Mouse (Mus musculus) embryonic facial prominence, embryonic 11.5 days (tissue): Measurements from ENCODE around the gene Hnrnpu. TPM values are rescaled to one million over a fixed set of nuclear protein-coding genes. Genes with fewer than 3 reads are reported as not detected.

Experiments
- ATAC-seq: fragments of 200-750 bp; cut with Nextera tagmentation; replicated peaks from 2 replicates; pipeline ENCODE4 v1.8.0; 2017; ENCODE audit warnings: low read depth; ENCODE audit not compliant: insufficient number of reproducible peaks, low FRiP score, low TSS enrichment
- DNase-seq: peaks from one replicate; pipeline ENCODE4 v3.0.0-alpha.2; 2015; ENCODE audit warnings: low spot score
- H3K27ac ChIP-seq: fragments of 300-500 bp; sonication (generic); replicated peaks from 2 replicates; pipeline ENCODE4 v1.5.1; 2014; ENCODE audit warnings: mild to moderate bottlenecking, low read depth, low read length, control low read depth
- H3K27me3 ChIP-seq: fragments of 300-500 bp; sonication (generic); 2 replicates; pipeline ENCODE4 v1.6.1; 2014; ENCODE audit warnings: mild to moderate bottlenecking, low read length, moderate library complexity, mixed read lengths; ENCODE audit not compliant: control insufficient read depth, insufficient read depth
- H3K36me3 ChIP-seq: fragments of 300-500 bp; sonication (generic); replicated peaks from 2 replicates; pipeline ENCODE4 v1.6.1; 2014; ENCODE audit warnings: low read depth, mild to moderate bottlenecking, low read length, moderate library complexity, mixed read lengths; ENCODE audit not compliant: control insufficient read depth, insufficient read depth
- H3K4me1 ChIP-seq: fragments of 300-500 bp; sonication (generic); 2 replicates; pipeline ENCODE4 v1.6.1; 2014; ENCODE audit warnings: low read length, mixed read lengths; ENCODE audit not compliant: control insufficient read depth, insufficient read depth
- H3K4me2 ChIP-seq: fragments of 300-500 bp; sonication (generic); 2 replicates; pipeline ENCODE4 v1.6.1; 2014; ENCODE audit warnings: low read depth, mild to moderate bottlenecking, control low read depth, low read length, moderate library complexity
- H3K4me3 ChIP-seq: fragments of 300-500 bp; sonication (generic); 2 replicates; pipeline ENCODE4 v1.5.1; 2014; ENCODE audit warnings: low read depth, low read length, control low read depth
- H3K9ac ChIP-seq: fragments of 300-500 bp; sonication (generic); replicated peaks from 2 replicates; pipeline ENCODE4 v1.6.1; 2014; ENCODE audit warnings: mild to moderate bottlenecking, control low read depth, low read length
- H3K9me3 ChIP-seq: fragments of 300-500 bp; sonication (generic); replicated peaks from 2 replicates; pipeline ENCODE4 v1.6.1; 2016; ENCODE audit warnings: mild to moderate bottlenecking, low read length, inconsistent platforms, mixed read lengths; ENCODE audit not compliant: control insufficient read depth
- WGBS: fragments of 180-500 bp; shearing (Covaris S2); extraction: QIAGEN DNeasy Blood & Tissue Kit; methylation state at CpG from one replicate; pipeline ENCODE4 v1.1.7; 2014; 5-methylcytosine and 5-hydroxymethylcytosine counted together
- polyA plus RNA-seq: library from polyadenylated mRNA; unstranded; fragments of >200 nt; fragmentation: Nextera tagmentation; extraction: Ambion mirVana; gene quantifications from 2 replicates; pipeline ENCODE4 v1.2.1, GENCODE M21; 2014

Gene Hnrnpu
- polyA plus RNA-seq, 1 experiment from 2014 or later = 953 TPM

DNA sequence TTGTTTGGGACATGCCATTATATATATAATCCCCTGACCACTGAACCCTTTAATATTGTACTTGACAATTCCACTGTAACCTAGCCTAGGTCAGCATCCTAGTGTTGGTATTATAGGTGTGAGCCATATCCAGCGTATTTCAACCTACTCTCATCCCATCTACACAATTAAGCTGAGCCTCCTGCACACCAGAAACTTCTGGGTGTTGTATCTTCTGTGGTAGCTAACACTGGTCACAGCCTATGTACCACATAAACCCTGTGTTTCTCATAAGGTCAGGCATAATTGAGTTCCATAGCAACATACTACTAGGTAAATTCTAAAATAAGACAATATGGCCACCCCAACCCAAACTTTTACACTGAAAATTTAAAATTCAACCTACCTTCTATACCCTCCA is 14.4 kb downstream of the Hnrnpu start:
- DNase-seq = no peak
- no peak overlapping the region for H3K4me2 ChIP-seq
- 89% methylated on average over 1 of the region's 1 CpGs for WGBS
- no peaks in the 10 kb centered on the region for H3K9me3 ChIP-seq
- ATAC-seq = no peak
- H3K4me3 ChIP-seq = no peak overlapping the region
- H3K9ac ChIP-seq = no peak overlapping the region
- H3K27ac ChIP-seq = no peak overlapping the region
- no peaks in the 10 kb centered on the region for H3K27me3 ChIP-seq
- no peaks in the 10 kb centered on the region for H3K4me1 ChIP-seq
- peaks cover 4% of the 10 kb centered on the region; the same call in 1 of the 2 replicates for H3K36me3 ChIP-seq

GRCm38 (mm10) chr1:178321730-178322357 is 15.8 kb downstream of the Hnrnpu start:
- WGBS = 72% methylated on average over 4 of the region's 4 CpGs
- Histone ChIP-seq H3K36me3 (peaks cover 4% of the 10 kb centered on the region; the same call in 1 of the 2 replicates), H3K4me1 (no peaks in the 10 kb centered on the region), H3K4me3 (no peak overlapping the region), H3K9me3 (no peaks in the 10 kb centered on the region), H3K27ac (no peak overlapping the region), H3K4me2 (no peak overlapping the region), H3K27me3 (no peaks in the 10 kb centered on the region), H3K9ac (no peak overlapping the region)
- no peak for ATAC-seq
- DNase-seq = no peak

DNA sequence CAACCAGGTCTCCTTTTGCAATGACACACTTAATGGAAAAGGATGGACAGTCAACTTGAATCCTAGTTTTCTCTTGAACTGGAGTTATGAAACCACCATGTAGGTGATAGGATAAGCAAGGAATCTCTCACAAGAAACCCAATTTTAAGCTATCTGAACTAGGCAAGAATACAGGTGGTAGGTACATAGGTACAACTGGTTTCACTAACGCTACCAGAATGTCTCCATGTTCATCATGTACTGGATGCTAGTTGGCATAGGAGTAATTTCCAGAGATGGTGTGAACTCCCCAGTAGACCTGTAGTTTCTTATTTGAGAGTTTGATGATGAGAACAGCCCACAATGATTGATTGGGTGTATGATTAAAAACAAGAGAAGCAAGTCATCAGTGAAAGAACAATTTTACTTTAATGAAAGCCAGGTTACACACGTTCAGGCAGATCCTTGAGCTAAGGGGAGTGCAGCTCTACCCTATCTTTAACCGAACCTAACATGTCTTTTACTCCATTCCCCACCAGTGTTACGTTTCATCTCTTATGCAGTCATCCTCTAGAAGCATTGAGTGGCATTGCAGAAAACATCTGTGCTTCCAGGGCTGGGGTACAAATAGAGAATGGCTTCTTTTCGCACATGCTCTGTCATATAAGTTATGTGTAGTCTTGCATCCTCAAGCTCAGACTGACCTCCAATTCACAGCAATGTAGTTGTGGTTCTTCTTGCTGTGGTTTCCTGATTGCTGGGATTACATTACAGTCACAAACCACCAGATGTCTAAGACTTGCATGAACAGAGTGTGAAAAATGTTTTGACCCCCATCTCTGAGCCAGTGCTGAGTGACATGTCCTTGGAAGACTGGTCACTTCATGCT is 16.6 kb downstream of the Hnrnpu start:
- Histone ChIP-seq H3K4me1 (no peaks in the 10 kb centered on the region), H3K9ac (no peak overlapping the region; the same call in 1 of the 2 replicates), H3K27me3 (no peaks in the 10 kb centered on the region), H3K36me3 (peaks cover 4% of the 10 kb centered on the region; the same call in 1 of the 2 replicates), H3K4me3 (no peak overlapping the region), H3K9me3 (no peaks in the 10 kb centered on the region), H3K4me2 (peak overlapping the region; percentile 44; the same call in 1 of the 2 replicates), H3K27ac (no peak overlapping the region)
- 48% methylated on average over 5 of the region's 5 CpGs for WGBS
- peak; percentile 45 for DNase-seq
- no peak for ATAC-seq

- Histone ChIP-seq H3K36me3 (peaks cover 4% of the 10 kb centered on the region; the same call in 1 of the 2 replicates), H3K4me1 (no peaks in the 10 kb centered on the region), H3K4me2 (peak overlapping the region; percentile 44), H3K9me3 (no peaks in the 10 kb centered on the region), H3K27ac (peak overlapping the region; percentile 94), H3K4me3 (peak overlapping the region; percentile 49), H3K27me3 (no peaks in the 10 kb centered on the region), H3K9ac (peak overlapping the region; percentile 91)
- DNase-seq (peak; percentile 44), ATAC-seq (no peak)
- 26% methylated on average over 8 of the region's 8 CpGs for WGBS
These were observed 17.4 kb downstream of the Hnrnpu start for GRCm38 (mm10) chr1:178320038-178320722.

DNA sequence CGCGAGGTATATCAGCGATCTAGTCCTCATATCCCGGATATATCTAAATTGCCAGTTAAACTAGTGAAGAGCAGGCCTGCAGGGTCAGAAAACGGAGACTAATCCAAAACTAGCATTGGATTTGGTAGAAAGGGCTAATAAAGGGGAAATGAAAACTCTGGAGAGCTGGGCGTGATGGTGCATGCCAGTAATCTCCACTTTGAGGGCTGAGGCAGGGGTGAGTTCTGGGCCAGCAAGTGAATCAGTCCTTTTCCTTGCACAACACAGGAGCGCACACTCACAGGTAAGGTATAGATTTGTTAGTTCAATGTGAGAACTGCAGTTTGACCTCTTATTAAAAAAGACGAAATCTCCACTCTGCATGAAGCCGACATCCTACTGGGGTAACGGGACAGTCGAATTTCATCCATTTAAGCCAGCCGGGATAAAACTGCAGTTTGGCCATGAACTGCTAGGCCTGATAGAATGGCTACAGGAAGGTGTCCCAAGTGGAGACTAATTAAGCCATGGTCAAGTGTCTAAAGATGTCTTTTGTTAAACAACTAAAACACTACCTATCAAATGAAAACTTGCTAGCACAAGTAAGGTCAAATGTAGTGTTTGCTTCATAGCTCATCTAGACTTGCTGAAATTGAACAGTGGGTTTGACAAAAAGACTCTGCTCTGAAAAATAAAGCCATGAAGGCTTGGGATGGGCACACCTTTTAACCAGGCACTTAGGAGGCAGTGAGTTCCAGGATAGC is 18.1 kb downstream of the Hnrnpu start:
- H3K4me3 ChIP-seq = peak overlapping the region; percentile 49
- H3K27ac ChIP-seq = peak overlapping the region; percentile 94
- H3K4me2 ChIP-seq = peak overlapping the region; percentile 44
- ATAC-seq (peak; percentile 45), DNase-seq (peak; percentile 59)
- no peaks in the 10 kb centered on the region for H3K9me3 ChIP-seq
- H3K4me1 ChIP-seq = no peaks in the 10 kb centered on the region
- peaks cover 4% of the 10 kb centered on the region; the same call in 1 of the 2 replicates for H3K36me3 ChIP-seq
- H3K27me3 ChIP-seq = no peaks in the 10 kb centered on the region
- 2% methylated on average over 12 of the region's 12 CpGs for WGBS
- H3K9ac ChIP-seq = peak overlapping the region; percentile 91

GRCm38 (mm10) chr1:178318389-178319184 is 19.0 kb downstream of the Hnrnpu start, which contains the start of gene Cox20:
Gene Cox20, plus strand, starts transcription at chr1:178319130.
- Histone ChIP-seq H3K9ac (peak within 1 kb of the TSS; percentile 91), H3K4me1 (no peaks in the 10 kb centered on the region), H3K27me3 (no peaks in the 10 kb centered on the region), H3K27ac (peak within 1 kb of the TSS; percentile 94), H3K9me3 (no peaks in the 10 kb centered on the region), H3K4me3 (peak within 1 kb of the TSS; percentile 49), H3K36me3 (peaks cover 4% of the 10 kb centered on the region; the same call in 1 of the 2 replicates), H3K4me2 (peak within 1 kb of the TSS; percentile 44)
- ATAC-seq (peak; percentile 95), DNase-seq (peak; percentile 97)
- under 1% methylated on average over 82 of the region's 83 CpGs for whole genome bisulfite sequencing

DNA sequence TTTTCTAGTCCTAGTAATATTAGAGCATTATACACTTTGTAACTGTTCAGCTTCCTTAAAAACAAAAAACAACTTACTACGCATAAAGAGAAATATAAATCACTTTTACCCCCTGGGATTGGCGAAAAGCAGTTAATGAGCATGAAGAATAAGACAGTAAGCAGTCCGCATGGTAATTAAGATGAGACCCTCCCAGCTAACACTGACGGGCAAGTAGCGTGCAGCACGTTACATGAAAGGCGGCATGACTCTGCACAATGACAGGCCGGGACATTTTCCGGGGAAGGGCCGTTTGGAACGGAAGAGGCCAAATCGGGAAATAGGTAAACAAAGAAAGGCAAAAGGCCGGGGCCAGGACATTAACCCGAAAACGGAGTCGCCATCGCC is 19.6 kb downstream of the Hnrnpu start:
- DNase-seq = peak; percentile 91
- peak; percentile 75 for ATAC-seq
- peak overlapping the region; percentile 94 for H3K27ac ChIP-seq
- H3K4me1 ChIP-seq = no peaks in the 10 kb centered on the region
- H3K9ac ChIP-seq = peak overlapping the region; percentile 91
- peak overlapping the region; percentile 49 for H3K4me3 ChIP-seq
- peak overlapping the region; percentile 44 for H3K4me2 ChIP-seq
- H3K9me3 ChIP-seq = no peaks in the 10 kb centered on the region
- WGBS = under 1% methylated on average over 17 of the region's 17 CpGs
- H3K27me3 ChIP-seq = no peaks in the 10 kb centered on the region
- H3K36me3 ChIP-seq = peaks cover 1% of the 10 kb centered on the region; the same call in 1 of the 2 replicates
